Mouse (Mus musculus) ES-E14 (cell line): ENCODE measurements around the gene Eif4enif1.
"Not testable (repeated sequence)": the region's sequence is repeated elsewhere in the genome, so short reads cannot be mapped to it uniquely, and the experiment has no call there.

Experiments
- CHD2 ChIP-seq: IDR thresholded peaks from 2 replicates; pipeline ENCODE4 v1.6.1; 2014; ENCODE audit warnings: mild to moderate bottlenecking, low read depth, low read length, inconsistent platforms
- MAFK ChIP-seq: IDR thresholded peaks from 2 replicates; pipeline ENCODE4 v1.6.1; 2014; ENCODE audit warnings: mild to moderate bottlenecking, low read depth, low read length, inconsistent platforms; ENCODE audit not compliant: insufficient read depth
- ZNF384 ChIP-seq: IDR thresholded peaks from 2 replicates; pipeline ENCODE4 v1.6.1; 2012; ENCODE audit warnings: low read depth, low read length, inconsistent platforms

GRCm38 (mm10) chr11:3166321-3166720 lies 35.9 kb upstream of the Eif4enif1 start:
- not testable (repeated sequence) for TF ChIP-seq ZNF384, MAFK, CHD2
